In genomic region chr11:54410612-54411011, GRCm38 (mm10) we compare ENCODE assay signal across 18 mouse cellular contexts. TPM values are rescaled to one million over a fixed set of nuclear protein-coding genes. Genes with fewer than 3 reads are reported as not detected.
DNase-seq lines count a peak whose midpoint lies in the region; ATAC-seq and TF ChIP-seq lines count a peak whose summit lies in the region.
"Had no signal": no experiment of that assay in that cellular context is flagged by ENCODE, and none has a peak within 500 bp of the region (broad histone marks: within the 10 kb centered on the region; RNA-seq: fewer than 3 reads in every experiment).

No protein-coding gene starts in this region.

- H3K4me1 ChIP-seq in hindbrain, postnatal 0 days (ENCODE audit: insufficient read depth, low read length), result 0 out of 2 replicates have a peak, but pooled peaks cover 3% of the 10 kb centered on the region
- no peaks in the 10 kb centered on the region for H3K4me1 ChIP-seq in hindbrain, embryonic 10.5 days (replicated peaks)
- no peaks in the 10 kb centered on the region for H3K4me1 ChIP-seq in midbrain, postnatal 0 days (ENCODE audit: insufficient read depth, low read length)
- H3K4me1 ChIP-seq in midbrain, embryonic 16.5 days (ENCODE audit: control insufficient read depth, insufficient read depth, low read length), result 0 out of 2 replicates have a peak, but pooled peaks cover 3% of the 10 kb centered on the region
- H3K4me1 ChIP-seq: limb, embryonic 10.5 days had no signal

- H3K4me3 ChIP-seq in hindbrain, postnatal 0 days (ENCODE audit: low read length), result no peak overlapping the region
- no peak overlapping the region for H3K4me3 ChIP-seq in hindbrain, embryonic 10.5 days
- no peak overlapping the region for H3K4me3 ChIP-seq in midbrain, postnatal 0 days (ENCODE audit: low read depth, low read length)
- no peak overlapping the region for H3K4me3 ChIP-seq in midbrain, embryonic 16.5 days (ENCODE audit: low read depth, low read length)
- H3K4me3 ChIP-seq: erythroblast, embryonic 14.5 days; limb, embryonic 10.5 days had no signal

- no peak for DNase-seq in hindbrain, postnatal 0 days (ENCODE audit: low spot score)
- DNase-seq in hindbrain, embryonic 10.5 days (ENCODE audit: low spot score), result no peak
- DNase-seq in midbrain, postnatal 0 days (ENCODE audit: low spot score), result no peak
- peak; percentile 8 for DNase-seq in c-Kit-positive CD71-positive TER-119-positive erythroid progenitor cells, embryonic 14.5 days (ENCODE audit: low spot score)
- DNase-seq in right cerebral cortex, postnatal 10 days (ENCODE audit: low spot score in 2 of 2), result no peak
- DNase-seq in gastrocnemius, postnatal 14 days, result no peak
- DNase-seq: cerebellum, adult 11-12 months; kidney, postnatal 10 days; layer of hippocampus, adult 9-11 months; right cerebral cortex, postnatal 14 days; thymus, adult 18-20 months had no signal

- H3K9me3 ChIP-seq in hindbrain, postnatal 0 days (ENCODE audit: low read length), result no peaks in the 10 kb centered on the region
- H3K9me3 ChIP-seq in hindbrain, embryonic 10.5 days, result no peaks in the 10 kb centered on the region
- no peaks in the 10 kb centered on the region for H3K9me3 ChIP-seq in midbrain, postnatal 0 days (ENCODE audit: low read length)
- no peaks in the 10 kb centered on the region for H3K9me3 ChIP-seq in midbrain, embryonic 16.5 days (replicated peaks; ENCODE audit: control insufficient read depth, low read length, poor library complexity, severe bottlenecking)
- H3K9me3 ChIP-seq: limb, embryonic 10.5 days had no signal

- H3K36me3 ChIP-seq in hindbrain, postnatal 0 days (ENCODE audit: insufficient read depth, low read length), result no peaks in the 10 kb centered on the region
- no peaks in the 10 kb centered on the region for H3K36me3 ChIP-seq in hindbrain, embryonic 10.5 days
- no peaks in the 10 kb centered on the region for H3K36me3 ChIP-seq in midbrain, postnatal 0 days (ENCODE audit: insufficient read depth, low read length)
- H3K36me3 ChIP-seq in midbrain, embryonic 16.5 days (ENCODE audit: control insufficient read depth, insufficient read depth, low read length), result no peaks in the 10 kb centered on the region
- H3K36me3 ChIP-seq: limb, embryonic 10.5 days had no signal

- no peak overlapping the region for H3K9ac ChIP-seq in hindbrain, postnatal 0 days (replicated peaks; ENCODE audit: low read length)
- H3K9ac ChIP-seq in midbrain, postnatal 0 days (replicated peaks; ENCODE audit: low read length, poor library complexity, severe bottlenecking), result no peak overlapping the region
- H3K9ac ChIP-seq in midbrain, embryonic 16.5 days (ENCODE audit: low read depth, low read length), result no peak overlapping the region

- intact Hi-C loops in gastrocnemius, postnatal 14 days (cut with DNase I; ENCODE audit: low total_unique reads), result no loop called here

- H3K27me3 ChIP-seq in hindbrain, postnatal 0 days (ENCODE audit: insufficient read depth, low read length), result no peaks in the 10 kb centered on the region
- H3K27me3 ChIP-seq in hindbrain, embryonic 10.5 days (ENCODE audit: insufficient read depth, poor library complexity, severe bottlenecking), result no peaks in the 10 kb centered on the region
- H3K27me3 ChIP-seq in midbrain, postnatal 0 days (ENCODE audit: insufficient read depth, low read length), result no peaks in the 10 kb centered on the region
- H3K27me3 ChIP-seq in midbrain, embryonic 16.5 days (ENCODE audit: control insufficient read depth, insufficient read depth, low read depth, low read length), result no peaks in the 10 kb centered on the region

- H3K4me2 ChIP-seq in hindbrain, postnatal 0 days (ENCODE audit: low read depth, low read length), result no peak overlapping the region
- no peak overlapping the region for H3K4me2 ChIP-seq in midbrain, postnatal 0 days (ENCODE audit: low read depth, low read length, poor library complexity, severe bottlenecking)
- H3K4me2 ChIP-seq in midbrain, embryonic 16.5 days (ENCODE audit: low read length), result no peak overlapping the region

- TF ChIP-seq CTCF in hindbrain, postnatal 0 days (IDR thresholded peaks at IDR 0.05; ENCODE audit: low read depth), result peak; percentile 45
- peak; percentile 45 for TF ChIP-seq CTCF in midbrain, postnatal 0 days (IDR thresholded peaks at IDR 0.05)

- ATAC-seq in hindbrain, postnatal 0 days, result no peak
- no peak for ATAC-seq in midbrain, postnatal 0 days (ENCODE audit: low FRiP score)
- ATAC-seq in midbrain, embryonic 16.5 days, result no peak

- H3K27ac ChIP-seq in hindbrain, postnatal 0 days, result no peak overlapping the region
- H3K27ac ChIP-seq in hindbrain, embryonic 10.5 days, result no peak overlapping the region
- H3K27ac ChIP-seq in midbrain, postnatal 0 days (ENCODE audit: low read depth, low read length), result no peak overlapping the region
- H3K27ac ChIP-seq in midbrain, embryonic 16.5 days (ENCODE audit: low read length), result no peak overlapping the region
- H3K27ac ChIP-seq: limb, embryonic 10.5 days; macrophage had no signal

RNA-seq across cellular contexts. Expression of gene Fnip1, which starts 27.4 kb away (rescaled TPM):
- total RNA-seq in hindbrain, postnatal 0 days (2014; rRNA removed), result 14.7 and 18.2 TPM in 2 replicates
- 6.5 and 6.6 TPM in 2 replicates for polyA plus RNA-seq in hindbrain, postnatal 0 days (2015; fragmentation: Nextera tagmentation; extraction: Ambion mirVana)
- 7.5 and 8.4 TPM in 2 replicates for polyA plus RNA-seq in hindbrain, embryonic 10.5 days (2016; fragmentation: Nextera tagmentation; extraction: Ambion mirVana)
- 20.4 and 23.5 TPM in 2 replicates for total RNA-seq in midbrain, postnatal 0 days (2014; rRNA removed)
- 7.5 and 7.7 TPM in 2 replicates for polyA plus RNA-seq in midbrain, postnatal 0 days (2015; fragmentation: Nextera tagmentation; extraction: Ambion mirVana)
- 12.3 and 13.0 TPM in 2 replicates for polyA plus RNA-seq in midbrain, embryonic 16.5 days (2015; fragmentation: Nextera tagmentation; extraction: Ambion mirVana)
- total RNA-seq in gastrocnemius, postnatal 14 days (2021), result 10 to 100 TPM; 17.6 to 20.0 TPM

RNA-seq across cellular contexts. Expression of gene Meikin, which starts 40.2 kb away (rescaled TPM):
- not detected in 2 replicates for total RNA-seq in hindbrain, postnatal 0 days (2014; rRNA removed)
- not detected in 2 replicates for polyA plus RNA-seq in hindbrain, postnatal 0 days (2015; fragmentation: Nextera tagmentation; extraction: Ambion mirVana)
- not detected in 2 replicates for polyA plus RNA-seq in hindbrain, embryonic 10.5 days (2016; fragmentation: Nextera tagmentation; extraction: Ambion mirVana)
- not detected in 2 replicates for total RNA-seq in midbrain, postnatal 0 days (2014; rRNA removed)
- polyA plus RNA-seq in midbrain, postnatal 0 days (2015; fragmentation: Nextera tagmentation; extraction: Ambion mirVana), result not detected in 2 replicates
- polyA plus RNA-seq in midbrain, embryonic 16.5 days (2015; fragmentation: Nextera tagmentation; extraction: Ambion mirVana), result not detected in 2 replicates
- total RNA-seq in gastrocnemius, postnatal 14 days (2021), result not detected
- polyA plus RNA-seq: erythroblast, embryonic 14.5 days; gonadal fat pad, adult 2 months; heart, postnatal 0 days; limb, embryonic 10.5 days; liver, embryonic 16.5 days; macrophage had no signal
